Mouse (Mus musculus): ENCODE results near the gene Dennd1a. TPM values are rescaled to one million over a fixed set of nuclear protein-coding genes. Genes with fewer than 3 reads are reported as not detected.

Gene Dennd1a
- total RNA-seq, 2 experiments from 2014 or later: 33.7 to 35.3 TPM

DNA sequence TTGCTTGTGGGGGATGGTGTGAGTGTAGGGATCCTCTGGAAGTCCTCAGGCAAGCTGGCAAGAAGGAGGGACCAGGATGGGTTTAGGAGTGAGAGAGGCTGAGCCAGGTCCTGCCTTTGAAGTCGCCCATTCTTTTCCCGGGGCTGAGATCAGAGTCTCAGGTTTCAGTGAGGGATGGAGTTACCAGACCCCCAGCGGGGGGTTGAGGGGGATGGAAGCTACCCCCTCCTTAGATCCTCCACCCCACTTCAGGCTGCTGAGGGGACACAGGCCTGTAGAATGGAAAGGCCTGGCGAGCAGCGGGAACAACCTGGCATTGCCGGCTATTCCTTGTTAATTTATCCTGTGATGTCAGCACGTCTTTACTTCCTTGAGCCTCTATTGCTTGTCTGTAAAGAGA lies 505.2 kb downstream of the Dennd1a start:
- DNase-seq (ENCODE audit: low spot score in 2 of 2): no peak

DNA sequence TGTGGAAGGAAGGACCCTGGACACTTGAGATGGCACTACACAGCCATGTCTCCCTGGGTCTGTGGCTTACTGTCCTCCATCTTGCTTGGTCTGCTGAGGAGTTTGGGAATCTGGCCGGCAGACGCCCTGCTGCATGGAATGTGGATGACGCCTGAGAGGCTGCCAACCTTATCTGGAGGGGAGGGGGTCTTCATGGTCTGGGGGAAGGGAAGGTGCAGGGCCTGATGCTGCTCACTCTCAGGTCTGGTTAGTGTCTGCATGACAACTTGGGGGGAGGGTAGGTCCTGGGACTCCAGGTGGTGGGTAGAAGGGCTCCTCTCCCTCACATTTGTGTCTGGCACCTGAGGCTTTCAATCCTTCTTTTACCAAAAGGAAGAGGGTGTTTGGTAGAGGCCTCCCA lies 505.8 kb downstream of the Dennd1a start:
- no peak for DNase-seq (ENCODE audit: low spot score in 2 of 2)

DNA sequence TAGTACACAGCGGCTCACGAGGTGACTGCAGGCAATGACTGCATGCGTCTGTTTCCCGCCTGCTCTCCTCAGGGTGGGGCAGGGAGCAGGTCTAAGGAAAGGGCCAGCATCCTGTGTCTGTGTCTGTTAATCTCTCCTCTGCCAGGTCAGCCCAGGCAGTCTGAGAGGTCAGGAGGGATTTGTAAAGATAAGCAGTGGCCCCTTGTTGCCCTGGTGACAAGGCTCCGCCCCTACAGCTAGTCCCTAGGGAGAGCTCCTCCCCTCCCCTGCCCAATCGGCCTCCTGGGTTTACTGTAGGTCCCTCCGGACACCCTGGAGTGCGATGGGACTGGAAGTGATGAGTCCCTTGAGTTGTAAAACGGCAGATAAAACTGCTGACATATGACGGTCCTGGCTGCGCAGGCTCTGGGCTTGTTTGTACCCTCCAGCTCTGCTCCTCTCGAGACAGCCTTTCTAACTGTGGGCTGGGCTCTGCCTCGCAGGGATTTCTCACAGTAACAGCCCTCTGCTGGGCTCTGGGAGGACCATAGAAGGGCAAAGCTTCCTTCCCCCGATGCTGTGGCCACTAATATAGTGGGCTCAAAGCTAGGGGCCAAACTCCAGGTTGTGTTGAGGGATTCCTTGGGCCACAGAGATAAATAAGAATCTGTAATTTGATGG lies 506.8 kb downstream of the Dennd1a start:
- DNase-seq (ENCODE audit: low spot score in 2 of 2): no peak

DNA sequence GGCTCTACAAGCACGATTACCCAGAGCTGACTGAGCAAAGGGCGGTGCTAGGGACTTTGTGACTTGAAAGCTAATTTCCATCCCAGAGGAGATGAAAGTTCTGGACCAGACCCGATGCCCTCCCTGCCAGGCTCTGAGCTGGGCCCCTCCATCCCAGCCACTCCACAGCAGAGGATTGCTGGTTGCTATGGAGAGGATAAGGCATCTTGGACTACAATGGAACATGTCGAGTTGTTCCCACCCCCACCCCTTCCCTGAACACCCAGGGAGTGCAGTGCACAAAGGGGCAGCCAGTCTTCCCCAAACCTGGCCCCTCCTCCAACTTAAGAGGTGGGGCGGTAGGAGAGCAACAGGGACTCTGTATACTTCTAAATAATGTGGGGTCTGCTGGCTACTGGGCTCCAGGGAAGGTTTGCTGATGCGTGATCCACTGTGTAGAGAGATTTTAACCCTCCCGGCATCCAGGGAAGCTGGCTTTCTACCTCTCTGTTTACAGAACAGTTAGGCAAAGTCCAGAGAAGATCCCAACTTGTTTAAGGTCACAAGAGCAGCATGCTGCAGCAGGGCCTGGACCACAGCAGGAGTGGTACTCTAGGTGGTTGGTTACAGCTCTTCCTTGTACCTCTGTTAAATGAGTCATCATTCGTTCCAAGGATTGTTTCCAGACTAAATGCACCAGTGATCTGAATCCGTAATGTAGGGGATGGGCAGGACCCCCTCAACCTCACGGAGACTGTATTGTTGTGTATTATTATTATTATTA lies 509.1 kb downstream of the Dennd1a start:
- no peak for DNase-seq (ENCODE audit: low spot score in 2 of 2)

DNA sequence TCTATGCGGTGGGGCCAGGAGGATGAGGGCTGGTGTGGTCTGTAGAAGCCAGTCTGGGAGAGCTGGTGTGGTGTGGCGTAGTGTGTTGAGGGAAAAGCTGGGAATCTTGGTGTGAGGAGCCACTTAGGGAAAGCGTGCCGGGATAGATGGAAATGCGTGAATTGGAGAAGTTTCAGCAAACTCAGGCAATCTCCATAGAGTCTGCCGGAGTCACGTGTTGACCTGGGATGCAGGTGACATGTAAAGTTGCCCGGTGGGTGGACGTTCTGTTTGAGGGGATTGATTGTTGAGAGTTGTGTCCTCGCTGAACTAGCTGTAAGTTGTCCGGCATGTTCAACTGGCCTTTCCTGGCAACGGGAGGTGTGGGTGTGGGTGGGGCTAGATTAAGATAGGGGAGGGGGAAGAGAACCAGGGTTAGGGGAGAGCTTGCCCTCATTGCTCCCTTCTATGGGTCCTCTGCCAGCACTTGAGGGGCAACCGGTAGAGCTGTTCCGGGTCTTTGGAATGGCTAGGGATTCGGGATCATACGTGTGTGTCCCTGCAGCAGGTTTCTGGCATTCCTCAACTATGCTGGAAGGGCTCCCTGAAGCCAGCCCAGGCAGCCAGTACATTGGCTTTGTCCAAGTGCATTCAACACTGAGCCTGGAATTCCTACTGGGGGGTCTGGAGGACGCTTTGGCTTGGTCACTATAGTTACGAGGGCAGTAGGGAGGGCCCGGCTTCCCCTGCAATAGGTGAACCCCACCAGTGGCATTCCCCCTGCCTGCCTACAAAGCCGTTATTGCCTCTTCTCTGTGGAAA lies 510.4 kb downstream of the Dennd1a start:
- DNase-seq (ENCODE audit: low spot score in 2 of 2): no peak

DNA sequence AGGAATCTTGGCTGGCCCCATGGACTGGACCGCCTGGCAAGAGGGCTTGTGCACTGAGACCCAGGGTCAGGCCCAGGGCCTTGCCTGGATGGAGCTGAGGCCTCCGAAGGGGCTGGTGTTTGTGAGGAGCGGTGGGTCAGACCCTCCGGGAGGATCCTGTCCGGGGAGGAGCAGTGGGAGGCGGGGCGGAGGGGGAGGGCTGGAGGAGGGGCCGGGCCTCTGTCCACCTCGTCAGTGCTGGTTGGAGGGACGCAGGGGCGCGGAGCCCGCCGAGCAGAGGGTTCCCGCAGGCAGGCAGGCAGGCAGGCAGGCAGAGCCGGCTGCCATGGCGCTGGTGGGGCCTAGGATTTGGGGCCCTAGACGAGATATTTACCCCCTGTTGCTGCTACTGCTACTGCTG lies 511.2 kb downstream of the Dennd1a start, which contains the start of gene Crb2:
Gene Crb2 (plus strand): TSS at position 234 of the 400 bp plus-strand sequence.
- no peak for DNase-seq (ENCODE audit: low spot score in 2 of 2)

DNA sequence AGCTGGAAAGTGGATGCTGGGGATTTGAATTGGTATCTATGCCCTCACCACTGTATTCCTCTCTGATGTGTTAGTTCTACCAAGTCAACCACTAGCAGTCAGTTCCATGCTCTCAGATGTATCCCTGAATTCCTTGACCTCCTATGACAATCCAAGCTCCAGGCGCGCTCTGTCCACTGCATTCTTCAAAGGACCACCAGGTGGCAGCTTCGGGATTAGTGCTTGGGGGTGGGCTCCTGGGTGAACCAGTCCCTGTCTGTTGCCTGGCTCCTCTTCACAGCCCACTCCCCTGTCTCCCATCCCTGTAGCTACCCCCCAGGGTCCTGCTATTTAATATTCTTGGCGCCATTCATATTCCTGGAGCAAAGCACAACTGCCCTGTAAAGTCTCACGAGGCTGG lies 512.6 kb downstream of the Dennd1a start:
- DNase-seq (ENCODE audit: low spot score in 2 of 2): peak in 1 of 2 experiments; percentile 51

DNA sequence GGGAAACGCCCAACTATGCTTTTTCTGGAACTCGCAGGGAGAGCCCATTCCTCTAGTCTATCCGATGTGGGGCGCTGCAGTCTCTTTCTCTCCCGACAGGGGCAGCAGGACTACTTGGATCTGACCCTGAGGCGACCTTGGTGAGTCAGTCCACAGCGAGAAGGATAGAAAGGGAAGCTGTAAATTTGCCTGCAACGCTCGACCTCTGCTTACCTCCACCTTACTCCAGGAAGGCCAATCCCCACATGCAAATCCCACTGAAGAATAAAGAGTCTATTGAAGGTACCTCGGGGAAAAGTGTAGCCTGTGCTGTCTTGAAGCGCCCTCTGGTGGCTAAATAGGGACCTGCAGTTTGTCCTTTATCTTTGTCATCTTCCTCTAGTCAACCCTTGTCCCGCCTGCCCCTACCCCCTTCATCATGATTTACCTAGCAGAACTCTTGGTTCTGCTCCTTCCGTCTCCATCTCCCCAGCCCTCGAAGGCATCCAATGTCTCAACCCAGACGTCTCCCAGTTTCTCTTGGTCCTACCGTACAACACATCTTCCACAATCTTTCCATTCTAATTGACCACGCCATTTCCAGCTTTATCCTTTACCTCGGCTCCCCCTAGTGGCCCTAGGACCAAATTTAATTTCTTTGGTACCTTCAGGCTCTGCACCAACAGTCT lies 515.4 kb downstream of the Dennd1a start:
- peak; percentile 71 to 84 for DNase-seq (ENCODE audit: low spot score in 2 of 2)

DNA sequence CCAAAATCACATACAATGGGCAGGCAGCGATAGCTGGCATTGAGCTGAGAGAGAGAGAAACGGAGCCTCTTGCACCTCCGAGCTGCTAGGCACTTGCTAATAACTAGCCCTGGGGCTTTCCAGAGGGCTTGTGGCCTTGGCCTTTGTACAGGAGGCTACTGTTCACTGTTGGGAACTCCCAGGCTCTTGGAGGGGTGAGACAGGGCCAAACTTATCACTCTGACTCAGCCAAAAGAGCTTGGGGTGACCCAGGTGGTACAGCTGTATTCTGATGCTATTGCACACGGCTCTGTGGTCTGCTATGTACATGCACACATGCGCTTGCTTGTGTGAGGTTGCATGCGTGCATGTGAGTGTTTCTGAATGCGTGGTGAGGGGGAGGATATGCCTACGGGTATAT lies 517.4 kb downstream of the Dennd1a start:
- DNase-seq (ENCODE audit: low spot score in 2 of 2): no peak

DNA sequence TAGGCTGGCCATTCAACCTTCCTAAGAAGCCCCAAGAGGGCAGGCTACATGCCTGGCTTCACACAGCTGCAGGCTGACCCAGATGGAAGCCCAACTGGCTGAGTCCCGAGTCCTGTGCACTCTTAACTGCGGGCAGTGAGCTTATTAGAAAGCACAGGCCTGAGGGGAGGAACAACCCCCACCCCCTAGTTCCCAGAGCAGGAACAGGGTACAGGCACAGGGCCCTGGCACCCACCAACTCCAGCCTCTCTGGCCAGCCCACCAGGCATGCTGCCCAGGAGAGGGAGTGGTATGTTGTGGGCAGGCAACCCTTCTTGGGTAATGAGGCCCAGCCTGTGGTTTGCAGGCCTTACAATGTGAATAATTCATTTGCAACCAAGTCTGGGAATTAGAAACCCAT lies 518.3 kb downstream of the Dennd1a start:
- peak; percentile 47 to 51 for DNase-seq (ENCODE audit: low spot score in 2 of 2)

DNA sequence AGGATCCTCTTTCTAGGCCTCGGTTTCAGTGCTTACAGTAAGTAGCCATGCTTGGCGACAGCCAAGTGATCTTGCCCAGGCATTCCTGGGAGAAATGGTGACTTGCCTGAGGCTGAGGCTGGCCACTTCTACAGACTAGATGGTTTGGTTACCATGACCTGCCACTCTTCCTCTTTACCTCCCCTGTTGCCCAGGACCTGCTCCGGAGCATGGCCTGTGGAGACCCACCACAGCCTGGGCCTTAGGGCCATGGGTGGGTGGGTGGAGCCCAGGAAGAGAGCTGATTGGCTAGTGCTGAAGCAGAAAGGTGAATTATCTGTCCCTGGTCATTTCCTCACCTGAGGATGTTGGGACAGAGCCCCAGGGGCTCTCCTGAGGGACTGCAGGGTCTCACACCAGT lies 519.5 kb downstream of the Dennd1a start:
- no peak for DNase-seq (ENCODE audit: low spot score in 2 of 2)

DNA sequence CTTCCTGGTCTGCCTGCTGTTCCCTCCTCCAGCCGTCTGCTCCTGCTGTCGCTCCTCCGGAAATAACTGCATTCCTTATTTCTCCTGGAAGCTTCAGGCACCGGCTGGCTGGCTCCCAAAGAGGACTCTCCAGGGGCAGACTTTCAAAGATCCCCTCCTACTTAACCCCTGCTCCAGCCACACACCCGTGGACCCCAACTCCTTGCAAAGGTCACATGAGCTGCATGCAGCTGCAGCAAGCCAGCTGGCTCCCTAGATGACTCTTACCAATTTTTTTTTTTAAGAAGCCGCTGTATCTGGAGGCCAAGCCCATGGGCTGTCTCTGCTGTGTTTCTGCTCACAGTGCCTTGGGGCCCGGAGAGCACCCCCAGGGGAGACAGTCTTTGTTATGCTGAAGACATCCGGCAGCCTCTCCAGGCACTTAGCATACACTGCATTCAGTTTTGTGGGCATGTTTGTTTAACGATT lies 520.1 kb downstream of the Dennd1a start:
- DNase-seq (ENCODE audit: low spot score in 2 of 2): peak; percentile 58 to 80

DNA sequence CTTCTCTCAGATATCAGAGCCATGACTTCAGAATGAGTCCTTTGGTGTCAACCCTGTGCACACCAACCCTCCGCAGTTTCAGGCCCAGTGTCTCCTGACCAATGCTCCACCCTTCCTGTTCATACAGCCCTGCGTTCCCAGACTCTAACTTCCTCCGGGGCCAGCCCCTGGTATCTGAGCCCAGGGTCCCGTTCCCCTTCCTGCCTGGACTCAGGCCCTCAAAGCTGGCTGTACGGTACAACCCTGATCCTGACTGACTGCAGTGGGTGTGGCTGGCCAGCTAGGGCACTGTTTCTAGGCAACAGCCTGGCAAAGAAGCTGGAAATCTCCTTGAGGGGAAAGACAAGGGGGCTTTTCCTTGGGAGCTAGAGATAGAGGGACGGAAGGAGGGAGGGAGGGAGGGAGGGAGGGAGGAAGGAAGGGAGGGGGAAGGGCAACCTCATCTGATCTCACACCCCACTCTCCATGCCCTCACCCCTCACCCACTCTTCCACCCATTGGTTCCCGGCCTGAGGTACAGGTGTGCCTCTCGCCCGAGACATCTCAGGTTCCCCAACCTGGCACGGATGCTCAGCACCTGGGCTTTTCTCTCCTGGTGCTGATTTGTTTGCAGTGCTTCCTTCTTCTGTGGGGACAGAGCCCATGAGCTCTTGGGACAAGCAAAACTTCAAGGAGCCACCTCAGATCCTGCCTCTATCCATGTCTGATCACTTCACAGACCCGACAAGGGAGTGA lies 521.0 kb downstream of the Dennd1a start:
- no peak for DNase-seq (ENCODE audit: low spot score in 2 of 2)

DNA sequence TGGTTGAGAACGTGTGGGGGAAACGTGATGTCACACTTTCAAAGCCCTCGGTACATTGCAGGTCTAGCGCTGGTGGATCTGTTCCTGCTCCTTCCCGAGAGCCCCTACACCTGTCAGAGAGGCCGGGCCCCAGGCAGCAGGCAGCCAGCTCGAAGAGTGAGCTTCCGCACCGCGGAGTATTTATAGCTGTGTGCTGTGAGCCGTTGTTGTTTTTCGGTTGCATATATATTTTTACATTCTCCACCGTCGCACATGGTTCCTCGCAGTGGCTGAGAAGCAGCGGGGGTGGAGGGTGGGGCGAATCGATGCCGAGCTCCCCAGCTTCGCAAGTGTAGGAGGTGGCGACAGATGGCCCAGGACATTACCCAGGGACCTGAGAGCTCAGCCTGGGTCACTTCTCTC lies 522.1 kb downstream of the Dennd1a start:
- no peak for DNase-seq (ENCODE audit: low spot score in 2 of 2)

DNA sequence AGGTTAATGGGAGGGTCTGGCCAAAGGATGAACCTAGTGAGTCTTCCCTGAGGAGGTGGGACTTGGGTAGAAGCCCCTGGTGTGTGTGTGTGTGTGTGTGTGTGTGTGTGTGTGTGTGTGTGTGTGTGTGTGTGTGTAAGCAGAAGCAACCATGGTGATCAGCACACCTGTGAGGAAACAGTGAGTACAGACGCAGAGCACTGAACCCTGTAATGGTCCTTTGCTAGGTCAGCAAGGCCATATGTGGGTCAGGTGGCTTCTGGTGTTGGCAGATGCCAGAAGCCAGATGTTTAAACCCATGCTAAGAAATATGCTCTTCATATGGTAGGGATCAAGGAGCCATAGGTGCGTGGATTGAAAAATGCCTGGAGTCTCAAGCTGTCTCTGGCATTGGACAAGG lies 522.7 kb downstream of the Dennd1a start:
- DNase-seq (ENCODE audit: low spot score in 2 of 2): no peak

DNA sequence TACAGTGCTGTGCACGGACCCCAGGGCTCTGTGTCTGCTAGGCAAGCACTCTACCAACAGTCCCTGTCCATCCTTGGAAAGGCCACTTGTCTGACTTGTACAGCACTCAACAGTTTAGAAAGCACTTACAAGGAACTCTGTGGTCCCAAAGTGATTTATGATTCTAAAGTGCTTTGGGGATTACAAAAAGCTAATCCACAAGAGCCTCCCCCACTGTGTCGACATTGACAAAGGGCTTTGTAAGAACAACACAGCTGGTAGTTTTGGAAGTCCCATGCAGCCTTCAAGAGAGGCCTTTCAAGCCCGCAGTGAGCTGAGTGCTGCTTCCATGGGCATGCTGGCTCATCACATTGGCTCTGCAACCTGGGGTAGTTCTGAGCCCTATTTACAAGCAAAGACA lies 523.6 kb downstream of the Dennd1a start:
- no peak for DNase-seq (ENCODE audit: low spot score in 2 of 2)

DNA sequence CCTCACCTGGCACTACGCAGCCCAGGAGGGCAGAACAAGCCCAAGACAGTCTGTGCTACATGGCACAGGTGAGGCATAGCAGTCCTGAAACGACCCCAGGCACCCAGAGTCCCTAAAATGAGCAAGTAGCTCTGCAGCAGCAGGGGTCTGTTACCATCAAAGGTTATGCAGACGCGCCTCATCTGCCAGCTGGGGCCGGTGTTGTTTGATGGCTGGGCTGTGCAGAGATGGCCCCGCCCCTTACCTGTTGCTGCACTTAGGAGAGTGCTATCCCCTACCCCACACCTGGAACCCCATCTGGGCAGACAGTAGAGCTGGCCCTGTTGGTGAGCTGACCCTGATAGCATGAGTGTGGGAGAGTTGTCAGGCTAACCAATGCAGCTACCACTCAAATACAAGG lies 526.6 kb downstream of the Dennd1a start:
- no peak for DNase-seq (ENCODE audit: low spot score in 2 of 2)

DNA sequence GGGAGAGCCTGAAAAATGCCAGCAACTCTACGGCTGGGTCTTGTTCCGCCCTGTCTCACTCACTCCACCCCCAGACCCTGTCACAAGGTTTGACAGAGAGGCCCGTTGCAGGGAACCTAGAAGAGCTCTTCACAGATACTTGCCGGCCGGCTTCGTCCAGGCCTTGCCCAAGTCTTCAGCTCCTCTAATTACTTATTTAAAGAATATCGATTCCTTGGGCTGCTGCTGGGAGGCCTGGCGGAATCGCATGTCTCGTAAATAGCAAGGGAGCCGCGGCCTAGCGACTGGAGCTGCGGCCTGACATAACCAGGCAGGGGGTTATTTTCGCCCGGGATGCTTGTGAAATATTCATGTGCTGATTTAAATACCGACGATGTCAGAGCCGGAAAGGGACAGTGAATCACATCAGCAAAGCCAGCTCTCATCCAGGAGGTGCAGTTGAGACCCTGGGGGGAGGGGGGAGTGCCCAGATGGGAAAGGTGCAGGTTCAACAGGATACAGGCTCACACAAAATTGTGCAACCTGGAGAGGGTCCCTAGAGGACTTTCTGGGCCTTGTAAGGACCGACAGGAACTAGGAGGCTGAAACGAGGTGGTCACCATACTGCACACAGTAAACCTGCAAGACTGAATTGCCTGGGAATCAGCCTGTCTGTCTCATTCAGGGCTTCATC lies 528.7 kb downstream of the Dennd1a start:
- no peak for DNase-seq (ENCODE audit: low spot score in 2 of 2)

DNA sequence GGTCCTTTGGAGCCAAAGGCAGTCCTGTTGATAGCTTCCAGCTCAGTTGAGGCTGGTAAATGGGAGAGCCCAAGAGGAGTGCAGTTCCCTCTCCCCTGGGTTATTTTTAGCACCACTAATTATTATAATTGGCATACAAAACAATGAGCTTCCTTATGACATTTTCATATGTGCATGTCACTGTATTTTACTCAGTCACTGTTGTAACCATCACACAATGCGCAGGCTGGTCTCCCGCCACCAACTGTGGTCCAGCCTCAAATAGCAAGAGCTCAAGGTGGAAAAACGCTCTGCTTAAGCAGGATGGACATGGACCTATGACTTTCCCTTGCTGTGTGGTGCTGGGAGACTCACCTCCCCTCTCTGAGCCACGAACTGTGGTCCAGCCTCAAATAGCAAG lies 529.4 kb downstream of the Dennd1a start:
- no peak for DNase-seq (ENCODE audit: low spot score in 2 of 2)

DNA sequence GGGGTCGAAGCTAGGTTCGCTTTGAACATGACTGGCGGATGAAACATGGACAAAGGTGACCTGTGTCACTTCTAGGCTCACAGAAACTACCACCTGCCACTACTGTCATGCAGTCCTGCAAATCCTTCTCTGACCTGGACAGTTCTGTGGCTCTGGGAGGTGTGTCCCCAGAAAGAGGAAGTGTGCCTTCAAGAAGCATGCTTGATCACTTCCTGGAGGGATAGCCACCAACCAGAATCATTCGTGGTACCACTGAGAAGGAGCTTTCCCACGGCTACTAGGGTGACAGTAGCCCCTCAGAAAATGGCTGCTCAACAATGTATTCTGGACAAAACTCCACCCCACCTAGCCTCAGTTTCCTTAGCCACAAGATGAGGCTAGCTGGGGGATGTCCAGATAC lies 530.2 kb downstream of the Dennd1a start:
- no peak for DNase-seq (ENCODE audit: low spot score in 2 of 2)
